Mouse (Mus musculus) urinary bladder, postnatal 36 days (tissue): ENCODE results near the gene Rab1b.
"Not testable (repeated sequence)": the region's sequence is repeated elsewhere in the genome, so short reads cannot be mapped to it uniquely, and the experiment has no call there.

Source experiments
- DNase-seq, 2 experiments: peaks; one replicate each; pipeline ENCODE4 v3.0.0; 2022; ENCODE audit warnings: low spot score in 2 of 2, mixed read lengths in 1 of 2

The Rab1b gene

GRCm38 (mm10) chr19:5097521-5098362 lies 9.1 kb downstream of the Rab1b start:
- no peak for DNase-seq

GRCm38 (mm10) chr19:5095887-5096474 lies 10.9 kb downstream of the Rab1b start:
- no peak for DNase-seq

- no peak for DNase-seq
Observed at GRCm38 (mm10) chr19:5094746-5095417, 12.0 kb downstream of the Rab1b start.

- DNase-seq = peak; percentile 83 to 87
Observed at GRCm38 (mm10) chr19:5094243-5094632, 12.6 kb downstream of the Rab1b start.

GRCm38 (mm10) chr19:5093481-5094242 lies 13.2 kb downstream of the Rab1b start:
- no peak for DNase-seq

- no peak for DNase-seq
Observed at GRCm38 (mm10) chr19:5092083-5092482, 14.8 kb downstream of the Rab1b start.

- no peak for DNase-seq
Observed at GRCm38 (mm10) chr19:5089324-5089723, 17.5 kb downstream of the Rab1b start.

- peak; percentile 87 to 91 for DNase-seq
Observed at GRCm38 (mm10) chr19:5087884-5088728, 18.8 kb downstream of the Rab1b start, which contains the start of gene Yif1a. Gene Yif1a, plus strand, starts transcription at chr19:5088538.

GRCm38 (mm10) chr19:5086533-5086932 lies 20.3 kb downstream of the Rab1b start:
- DNase-seq = not testable (repeated sequence)

GRCm38 (mm10) chr19:5085145-5085863 lies 21.6 kb downstream of the Rab1b start, which contains the start of gene Tmem151a:
Gene Tmem151a, minus strand, starts transcription at chr19:5085531.
- DNase-seq = peak; percentile 45 to 52

- no peak for DNase-seq
Observed at GRCm38 (mm10) chr19:5084834-5085144, 22.1 kb downstream of the Rab1b start.

- no peak for DNase-seq
Observed at GRCm38 (mm10) chr19:5083961-5084833, 22.7 kb downstream of the Rab1b start.

- DNase-seq = no peak
Observed at GRCm38 (mm10) chr19:5082596-5082995, 24.3 kb downstream of the Rab1b start.

- no peak for DNase-seq
Observed at GRCm38 (mm10) chr19:5082005-5082404, 24.9 kb downstream of the Rab1b start.

- DNase-seq = no peak
Observed at GRCm38 (mm10) chr19:5079279-5079678, 27.6 kb downstream of the Rab1b start.

- DNase-seq = no peak
Observed at GRCm38 (mm10) chr19:5073518-5073917, 33.4 kb downstream of the Rab1b start.

- peak; percentile 51 to 53 for DNase-seq
Observed at GRCm38 (mm10) chr19:5073028-5073427, 33.8 kb downstream of the Rab1b start.

- no peak for DNase-seq
Observed at GRCm38 (mm10) chr19:5072389-5073019, 34.4 kb downstream of the Rab1b start.
